Mouse (Mus musculus): ENCODE measurements around the gene Kcng4. TPM values are rescaled to one million over a fixed set of nuclear protein-coding genes. Genes with fewer than 3 reads are reported as not detected.
A peak's percentile ranks its signal among the peaks of the same experiment; 100 is the strongest.

Kcng4 gene
- polyA plus RNA-seq, 1 experiment: not detected

DNA sequence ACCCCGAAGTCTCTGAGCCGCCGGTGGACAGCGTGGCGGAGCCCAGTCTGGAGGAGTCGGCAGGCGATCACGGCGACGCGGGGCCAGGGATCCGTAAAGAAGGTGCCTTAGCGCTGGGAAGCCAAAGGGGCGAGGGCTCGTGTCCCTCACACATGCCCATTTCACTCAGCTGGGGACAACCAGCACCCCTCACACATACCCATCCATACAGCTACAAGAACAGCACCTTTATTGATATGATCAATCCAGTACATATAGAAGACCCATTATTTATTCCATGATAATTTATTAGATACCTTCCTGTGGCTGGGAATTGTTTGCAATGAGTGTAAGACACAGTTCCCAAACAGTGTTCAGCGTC is 60.1 kb downstream of the Kcng4 start:
- H3K4me3 ChIP-seq: peak overlapping the region; percentile 30
- H3ac ChIP-seq (ENCODE audit: control insufficient read depth, insufficient read length): peak overlapping the region; percentile 76
- H3K4me2 ChIP-seq (ENCODE audit: low read depth): peak overlapping the region; percentile 96
- no peaks in the 10 kb centered on the region for H3K36me3 ChIP-seq (ENCODE audit: control insufficient read depth, insufficient read depth)
- H3K27me3 ChIP-seq (ENCODE audit: control insufficient read depth, insufficient read depth, insufficient read length): peaks cover 42% of the 10 kb centered on the region
- no peaks in the 10 kb centered on the region for H3K79me2 ChIP-seq (ENCODE audit: control insufficient read depth, insufficient read depth)
- TF ChIP-seq POLR2AphosphoS2 (IDR thresholded peaks at IDR 0.05; ENCODE audit: insufficient read length, low read depth): no peak
- no peak for TF ChIP-seq E2F4 (IDR thresholded peaks at IDR 0.05; ENCODE audit: insufficient read depth)
- TF ChIP-seq MAX (IDR thresholded peaks at IDR 0.05; ENCODE audit: low read depth): no peak
- TF ChIP-seq MYOG (IDR thresholded peaks at IDR 0.05; ENCODE audit: control insufficient read depth in 1 of 3, insufficient read depth in 1 of 3, insufficient read length in 2 of 3, low read depth in 2 of 3): peak in 1 of 3 experiments; percentile 4
- no peak for TF ChIP-seq REST (IDR thresholded peaks at IDR 0.05; ENCODE audit: insufficient read depth, insufficient read length)
- no peak for TF ChIP-seq CEBPB (IDR thresholded peaks at IDR 0.05; ENCODE audit: insufficient read depth, poor library complexity, severe bottlenecking)
- no peak for TF ChIP-seq POLR2A (IDR thresholded peaks at IDR 0.05; ENCODE audit: insufficient read length, low read depth)
- no peak for TF ChIP-seq TCF3 (IDR thresholded peaks at IDR 0.05; ENCODE audit: insufficient read length, low read depth)
- TF ChIP-seq MYOD1 (IDR thresholded peaks at IDR 0.05; ENCODE audit: control insufficient read depth in 1 of 3, insufficient read length in 2 of 3, low read depth in 2 of 3): no peak

DNA sequence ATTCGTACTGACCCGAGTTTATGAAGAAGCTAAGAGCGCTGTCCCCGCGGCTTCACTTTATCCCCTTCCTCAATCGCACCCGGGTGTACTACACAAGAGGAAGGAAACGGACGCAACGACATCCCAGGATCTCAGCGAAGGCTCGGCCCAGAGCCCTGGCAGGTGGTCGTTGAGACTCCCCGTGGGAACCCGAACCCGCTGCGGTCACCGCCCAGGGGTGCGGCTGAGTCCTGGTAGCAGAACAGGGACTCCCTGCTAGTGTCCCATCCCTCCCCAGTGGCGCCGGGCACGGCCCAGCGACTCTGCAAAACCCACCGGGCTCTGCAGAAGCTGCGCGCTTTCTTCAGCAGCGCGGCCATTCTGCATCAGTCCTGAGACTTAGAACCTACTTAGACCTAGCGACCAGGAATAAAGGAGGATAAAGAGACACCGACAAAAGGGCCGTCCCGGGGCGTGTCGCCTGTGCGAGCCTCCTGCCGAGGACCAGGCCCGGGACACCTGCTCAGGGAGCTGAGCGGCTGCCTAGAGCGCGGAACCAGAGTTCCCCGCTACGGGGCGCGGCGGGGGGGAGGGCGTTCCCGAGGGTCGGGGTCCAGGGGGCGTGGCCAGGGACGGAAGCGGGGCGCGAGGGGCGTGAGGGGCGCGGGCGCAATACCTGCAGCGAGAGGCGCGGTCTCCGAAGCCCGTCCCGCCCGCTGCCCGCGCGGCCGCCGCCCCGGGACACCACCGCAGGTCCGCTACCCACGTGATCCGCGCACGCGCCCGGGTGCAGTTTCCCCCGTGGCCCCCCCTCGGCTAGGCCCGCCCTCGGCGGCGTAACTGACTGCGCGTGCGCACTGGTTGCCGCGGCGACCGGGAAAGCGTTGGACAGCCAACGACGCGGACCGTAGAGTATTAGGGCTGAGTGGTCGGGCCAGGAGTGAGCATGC is 60.8 kb downstream of the Kcng4 start, which contains the start of the genes Hsdl1 and Dnaaf1:
TSS of gene Hsdl1 (minus strand) at position 747 of the 929 bp plus-strand sequence.
TSS of gene Dnaaf1 (plus strand) at position 799 of the 929 bp plus-strand sequence.
- peak; percentile 72 for TF ChIP-seq USF1 (IDR thresholded peaks at IDR 0.05; ENCODE audit: low read depth)
- TF ChIP-seq REST (IDR thresholded peaks at IDR 0.05; ENCODE audit: insufficient read depth, insufficient read length): no peak
- TF ChIP-seq CEBPB (IDR thresholded peaks at IDR 0.05; ENCODE audit: insufficient read depth, poor library complexity, severe bottlenecking): no peak
- TF ChIP-seq TCF12 (IDR thresholded peaks at IDR 0.05; ENCODE audit: insufficient read depth, poor library complexity, severe bottlenecking): no peak
- peak; percentile 93 for TF ChIP-seq POLR2A (IDR thresholded peaks at IDR 0.05; ENCODE audit: insufficient read length, low read depth)
- TF ChIP-seq SRF (IDR thresholded peaks at IDR 0.05; ENCODE audit: control insufficient read depth, insufficient read length, low read depth): no peak
- TF ChIP-seq MYOD1 (IDR thresholded peaks at IDR 0.05; ENCODE audit: control insufficient read depth in 1 of 3, insufficient read length in 2 of 3, low read depth in 2 of 3): peak in 1 of 3 experiments; percentile 27
- TF ChIP-seq MAX (IDR thresholded peaks at IDR 0.05; ENCODE audit: low read depth): no peak
- TF ChIP-seq E2F4 (IDR thresholded peaks at IDR 0.05; ENCODE audit: insufficient read depth): no peak
- peak; percentile 85 for TF ChIP-seq POLR2AphosphoS2 (IDR thresholded peaks at IDR 0.05; ENCODE audit: insufficient read length, low read depth)
- TF ChIP-seq TCF3 (IDR thresholded peaks at IDR 0.05; ENCODE audit: insufficient read length, low read depth): no peak
- TF ChIP-seq MYOG (IDR thresholded peaks at IDR 0.05; ENCODE audit: control insufficient read depth in 1 of 3, insufficient read depth in 1 of 3, insufficient read length in 2 of 3, low read depth in 2 of 3): peak in 1 of 3 experiments; percentile 4
- Histone ChIP-seq H3ac (ENCODE audit: control insufficient read depth, insufficient read length) (peak within 1 kb of the TSS; percentile 76), H3K79me2 (ENCODE audit: control insufficient read depth, insufficient read depth) (no peaks in the 10 kb centered on the region), H3K27me3 (ENCODE audit: control insufficient read depth, insufficient read depth, insufficient read length) (peaks cover 35% of the 10 kb centered on the region), H3K4me3 (peak within 1 kb of the TSS; percentile 30), H3K36me3 (ENCODE audit: control insufficient read depth, insufficient read depth) (no peaks in the 10 kb centered on the region), H3K4me2 (ENCODE audit: low read depth) (peak within 1 kb of the TSS; percentile 96)

Other genes with a start within 250 kb of the Kcng4 start
- gene Mlycd, start 240.8 kb downstream of the Kcng4 start, polyA plus RNA-seq (2012; fragmentation: generic; extraction: Trizol): 23.1 TPM
- 14.3 TPM for gene Osgin1, start 201.6 kb downstream of the Kcng4 start, polyA plus RNA-seq (2012; fragmentation: generic; extraction: Trizol)
- gene Necab2, start 189.0 kb downstream of the Kcng4 start, polyA plus RNA-seq (2012; fragmentation: generic; extraction: Trizol): not detected
- gene Slc38a8, start 134.0 kb downstream of the Kcng4 start, polyA plus RNA-seq (2012; fragmentation: generic; extraction: Trizol): not detected
- 70.8 TPM for gene Mbtps1, start 76.9 kb downstream of the Kcng4 start, polyA plus RNA-seq (2012; fragmentation: generic; extraction: Trizol)
- 9.5 TPM for gene Hsdl1, start 60.5 kb downstream of the Kcng4 start, polyA plus RNA-seq (2012; fragmentation: generic; extraction: Trizol)
- gene Dnaaf1, start 60.4 kb downstream of the Kcng4 start, polyA plus RNA-seq (2012; fragmentation: generic; extraction: Trizol): 0.01 TPM
- 6.8 TPM for gene Taf1c, start 30.5 kb downstream of the Kcng4 start, polyA plus RNA-seq (2012; fragmentation: generic; extraction: Trizol)
- not detected for gene Adad2, start 22.9 kb downstream of the Kcng4 start, polyA plus RNA-seq (2012; fragmentation: generic; extraction: Trizol)
- gene Wfdc1, start 30.7 kb upstream of the Kcng4 start, polyA plus RNA-seq (2012; fragmentation: generic; extraction: Trizol): 1.1 TPM
- gene Atp2c2, start 64.3 kb upstream of the Kcng4 start, polyA plus RNA-seq (2012; fragmentation: generic; extraction: Trizol): 0.05 TPM
- gene Tldc1, start 142.7 kb upstream of the Kcng4 start, polyA plus RNA-seq (2012; fragmentation: generic; extraction: Trizol): 9.6 TPM
- gene Cotl1, start 204.9 kb upstream of the Kcng4 start, polyA plus RNA-seq (2012; fragmentation: generic; extraction: Trizol): 144 TPM
- gene Klhl36, start 226.6 kb upstream of the Kcng4 start, polyA plus RNA-seq (2012; fragmentation: generic; extraction: Trizol): 4.0 TPM

Measured in myocyte (in vitro differentiated cells).